Mouse (Mus musculus) ES-Bruce4 (cell line): Measurements from ENCODE around the gene Cs.

Experiments
- CTCF ChIP-seq: IDR thresholded peaks from one replicate; pipeline ENCODE4 v1.8.1; 2011; ENCODE audit warnings: low read depth, low read length
- EP300 ChIP-seq: IDR thresholded peaks from 2 replicates; pipeline ENCODE4 v1.6.1; 2011; ENCODE audit warnings: low read depth, low read length; ENCODE audit not compliant: insufficient read depth
- POLR2A ChIP-seq: IDR thresholded peaks from one replicate; pipeline ENCODE4 v1.8.1; 2011; ENCODE audit warnings: low read length; ENCODE audit not compliant: insufficient read depth

DNA sequence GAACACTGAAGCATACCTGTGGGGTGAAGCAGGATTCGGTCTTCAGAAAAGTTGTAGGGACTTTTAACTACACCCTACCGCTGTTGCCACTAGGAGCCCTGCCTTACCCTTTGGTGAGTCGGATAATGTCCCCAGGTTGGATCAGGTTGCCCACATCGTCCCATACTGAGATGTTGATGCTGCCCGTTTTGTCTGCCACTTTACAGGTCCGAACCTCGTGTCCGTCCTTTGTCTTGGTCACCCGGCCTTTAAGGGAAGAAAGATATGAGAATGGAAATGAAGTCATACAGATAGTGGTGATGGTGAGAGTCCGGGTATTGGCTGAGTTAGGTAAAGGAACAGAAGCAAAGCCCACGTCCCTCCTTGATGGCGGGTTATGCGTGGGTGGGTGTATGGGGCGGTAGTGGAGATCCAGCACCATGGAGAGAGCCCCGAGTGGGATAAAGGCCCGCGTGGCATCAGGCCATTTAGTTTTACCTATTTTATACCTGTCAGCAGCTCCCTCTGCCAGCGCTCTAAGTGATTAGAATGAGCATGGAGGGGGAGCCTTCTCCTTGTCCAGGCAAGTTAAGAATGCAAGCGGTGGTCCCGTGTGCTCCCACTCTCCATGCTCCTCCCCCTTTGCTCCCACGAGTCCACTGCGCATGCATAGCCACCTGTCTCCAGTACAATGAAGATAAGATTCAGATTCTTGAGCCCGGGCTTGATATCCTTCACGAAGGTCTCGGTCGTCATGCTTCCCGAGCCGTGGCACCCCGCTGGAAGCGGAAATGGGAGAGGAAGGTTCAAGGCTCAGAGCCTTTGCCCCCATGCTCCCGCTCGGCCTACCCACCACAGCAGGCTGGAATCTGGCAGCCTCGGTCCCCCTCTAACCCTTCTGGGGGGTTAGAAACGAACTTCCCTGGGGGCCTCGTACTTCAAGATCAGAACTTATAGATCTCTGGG lies 71.3 kb downstream of the Cs start:
- TF ChIP-seq CTCF (no peak), POLR2A (no peak), EP300 (no peak)
